Mouse (Mus musculus): ENCODE results near the gene Clec1a. TPM values are rescaled to one million over a fixed set of nuclear protein-coding genes. Genes with fewer than 3 reads are reported as not detected.

Gene Clec1a
- total RNA-seq (2023; ENCODE audit: inconsistent age), result not detected in 4 replicates

DNA sequence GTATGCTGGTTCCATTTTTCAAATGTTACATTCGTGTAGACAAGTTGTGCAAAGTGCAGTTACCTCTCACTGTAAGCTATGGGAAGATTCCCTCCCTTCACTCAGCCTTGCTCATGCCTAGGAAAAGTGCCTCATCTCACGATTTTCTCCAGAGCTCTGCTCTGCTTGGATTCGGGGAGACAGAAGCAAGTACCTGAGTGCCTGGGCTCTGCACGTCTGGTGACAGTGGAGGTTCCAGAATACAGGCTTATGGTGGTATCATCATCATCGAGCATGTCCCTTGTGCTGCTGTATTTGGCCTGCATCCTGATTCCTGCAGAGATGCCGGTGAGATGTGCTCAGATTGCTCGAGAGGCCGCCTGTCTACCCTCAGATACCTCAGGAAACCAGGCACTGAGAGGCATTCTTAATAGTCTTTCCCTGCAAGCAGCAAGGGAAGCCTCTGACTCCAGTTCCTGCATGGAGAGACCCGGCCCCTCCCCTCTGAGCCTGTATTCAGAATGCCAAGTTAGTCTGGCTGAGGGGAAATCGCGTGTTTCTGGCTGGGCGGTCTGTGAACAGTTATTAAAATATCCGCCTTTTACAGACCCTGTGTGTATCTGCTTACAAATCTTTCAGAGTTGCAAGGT lies at the start of gene Clec1a:
Clec1a (minus strand) TSS at position 590 of the 629 bp plus-strand sequence.

DNA sequence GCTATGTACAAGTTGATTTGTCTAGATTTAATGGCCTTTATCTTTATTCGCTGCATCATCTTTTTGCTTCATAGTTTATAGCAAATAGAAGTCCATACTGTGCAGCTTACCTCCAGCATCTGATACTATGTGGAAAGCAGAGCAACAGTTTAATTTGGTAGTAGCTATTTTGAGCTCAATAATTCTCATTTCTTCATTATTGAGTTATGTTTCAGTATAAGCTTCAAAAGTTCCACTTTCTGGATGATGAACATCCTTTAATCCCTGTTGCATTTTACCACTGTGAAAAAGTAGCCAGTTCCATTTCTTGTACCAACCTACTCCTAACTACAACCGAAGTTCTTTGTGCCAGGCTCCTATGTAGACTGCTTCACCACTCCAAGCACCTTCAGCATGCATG lies 43.2 kb downstream of the Clec1a start, which contains the start of gene Clec9a:
Clec9a (plus strand) TSS at position 301 of the 400 bp plus-strand sequence.

DNA sequence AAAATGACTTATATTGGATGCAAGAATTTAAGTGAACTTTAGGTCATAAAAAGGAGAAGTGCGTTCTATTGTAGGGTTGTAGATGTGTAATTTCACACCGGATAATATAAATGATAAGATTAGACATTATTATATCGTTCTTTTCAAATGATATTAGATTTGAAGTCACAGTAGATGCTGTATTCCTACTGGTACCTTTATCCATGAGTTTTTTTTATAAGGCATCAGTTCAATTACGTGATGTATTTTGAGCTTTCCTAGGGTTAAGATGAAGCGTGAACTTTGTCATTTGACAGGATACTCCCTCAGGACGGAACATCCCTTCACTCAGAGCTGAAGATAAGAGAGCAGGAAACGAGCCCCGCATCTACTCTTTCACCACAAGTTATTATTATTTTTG lies 54.8 kb downstream of the Clec1a start, which contains the start of gene Clec1b:
Clec1b (plus strand) TSS at position 301 of the 400 bp plus-strand sequence.

DNA sequence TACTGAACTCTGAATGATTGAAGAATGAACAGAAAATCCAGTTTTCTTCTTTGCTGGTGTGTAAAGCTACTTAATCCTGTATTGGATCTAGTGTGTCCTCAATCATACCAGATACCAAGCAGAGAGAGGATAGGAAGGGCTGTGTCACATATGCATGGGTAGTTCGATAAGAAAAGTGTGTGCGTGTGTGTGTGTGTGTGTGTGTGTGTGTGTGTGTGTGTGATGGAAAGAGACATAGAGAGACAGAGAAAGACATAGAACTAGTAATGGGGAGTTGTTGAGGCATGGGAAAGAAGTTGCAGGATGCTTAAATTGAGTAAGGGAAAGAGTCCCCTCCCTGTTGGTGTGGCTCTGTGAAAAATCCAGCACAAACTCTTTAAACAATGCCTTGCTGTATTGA lies 66.0 kb downstream of the Clec1a start, which contains the start of gene Clec12b:
Clec12b (minus strand) TSS at position 101 of the 400 bp plus-strand sequence.

Other genes starting within 250 kb of the Clec1a start
- gene Cd69, start 176.6 kb downstream of the Clec1a start, total RNA-seq (2023; ENCODE audit: inconsistent age), result 681 to 772 TPM (median 757 TPM) in 4 replicates
- 0.55 TPM in 1 of 4 replicates, not detected in the others for gene 4922502D21Rik, start 120.2 kb downstream of the Clec1a start, total RNA-seq (2023; ENCODE audit: inconsistent age)
- gene Clec12a, start 109.3 kb downstream of the Clec1a start, total RNA-seq (2023; ENCODE audit: inconsistent age), result 3.9 to 7.7 TPM (median 6.0 TPM) in 4 replicates
- gene Clec12b, start 66.1 kb downstream of the Clec1a start, total RNA-seq (2023; ENCODE audit: inconsistent age), result not detected in 4 replicates
- 0.16 TPM in 1 of 4 replicates, not detected in the others for gene Clec1b, start 54.7 kb downstream of the Clec1a start, total RNA-seq (2023; ENCODE audit: inconsistent age)
- 0.29 to 1.4 TPM (median 0.30 TPM) in 3 of 4 replicates, not detected in the other for gene Clec9a, start 43.1 kb downstream of the Clec1a start, total RNA-seq (2023; ENCODE audit: inconsistent age)
- not detected in 4 replicates for gene Olr1, start 55.2 kb upstream of the Clec1a start, total RNA-seq (2023; ENCODE audit: inconsistent age)
- gene Tmem52b, start 60.6 kb upstream of the Clec1a start, total RNA-seq (2023; ENCODE audit: inconsistent age), result not detected in 4 replicates
- gene Gabarapl1, start 81.2 kb upstream of the Clec1a start, total RNA-seq (2023; ENCODE audit: inconsistent age), result 13.7 to 15.0 TPM (median 14.4 TPM) in 4 replicates
- gene Klre1, start 125.9 kb upstream of the Clec1a start, total RNA-seq (2023; ENCODE audit: inconsistent age), result 0.45 to 1.9 TPM (median 0.99 TPM) in 3 of 4 replicates, not detected in the other
- gene Klrd1, start 139.8 kb upstream of the Clec1a start, total RNA-seq (2023; ENCODE audit: inconsistent age), result 1.8 to 2.4 TPM (median 2.1 TPM) in 4 replicates
- 1.00 to 2.0 TPM (median 1.3 TPM) in 4 replicates for gene Klrk1, start 171.9 kb upstream of the Clec1a start, total RNA-seq (2023; ENCODE audit: inconsistent age)
- not detected in 4 replicates for gene Klrc3, start 191.3 kb upstream of the Clec1a start, total RNA-seq (2023; ENCODE audit: inconsistent age)
- gene Klrc2, start 208.7 kb upstream of the Clec1a start, total RNA-seq (2023; ENCODE audit: inconsistent age), result 0.35 to 0.90 TPM (median 0.58 TPM) in 4 replicates
- 1.1 to 4.0 TPM (median 2.2 TPM) in 4 replicates for gene Klrc1, start 227.0 kb upstream of the Clec1a start, total RNA-seq (2023; ENCODE audit: inconsistent age)

All from B cell, adult (primary cell).